Mouse (Mus musculus): ENCODE results near the gene Rbms2. TPM values are rescaled to one million over a fixed set of nuclear protein-coding genes. Genes with fewer than 3 reads are reported as not detected.

Gene Rbms2
- polyA plus RNA-seq, 1 experiment from 2014 or later: 33.6 TPM

GRCm38 (mm10) chr10:128086391-128086790, 93.7 kb downstream of the Rbms2 start:
- WGBS: 79% methylated on average over 6 of the region's 6 CpGs
- ATAC-seq (ENCODE audit: insufficient number of reproducible peaks, insufficient read depth, low FRiP score, low TSS enrichment): no peak
- no peak overlapping the region for H3K4me3 ChIP-seq
- H3K9me3 ChIP-seq: no peaks in the 10 kb centered on the region
- no peaks in the 10 kb centered on the region for H3K27me3 ChIP-seq
- no peak overlapping the region for H3K27ac ChIP-seq
- H3K4me1 ChIP-seq: peaks cover 23% of the 10 kb centered on the region
- H3K9ac ChIP-seq: no peak overlapping the region
- peaks cover 63% of the 10 kb centered on the region for H3K36me3 ChIP-seq
- H3K4me2 ChIP-seq (replicated peaks): no peak overlapping the region

- WGBS: 4% methylated on average over 3 of the region's 3 CpGs
- peak overlapping the region; percentile 99 for H3K9ac ChIP-seq
- no peak for ATAC-seq (ENCODE audit: insufficient number of reproducible peaks, insufficient read depth, low FRiP score, low TSS enrichment)
- H3K4me1 ChIP-seq: peaks cover 16% of the 10 kb centered on the region
- no peak overlapping the region for H3K27ac ChIP-seq
- peak overlapping the region; percentile 79 for H3K4me2 ChIP-seq (replicated peaks)
- H3K27me3 ChIP-seq: no peaks in the 10 kb centered on the region
- H3K36me3 ChIP-seq: peaks cover 47% of the 10 kb centered on the region
- peak overlapping the region; percentile 95 for H3K4me3 ChIP-seq
- no peaks in the 10 kb centered on the region for H3K9me3 ChIP-seq
Observed at GRCm38 (mm10) chr10:128084160-128084559, 95.9 kb downstream of the Rbms2 start.

GRCm38 (mm10) chr10:128083688-128084087, 96.4 kb downstream of the Rbms2 start:
- ATAC-seq (ENCODE audit: insufficient number of reproducible peaks, insufficient read depth, low FRiP score, low TSS enrichment): 0 out of 2 replicates have a peak, but pooled peaks have one; percentile 18
- under 1% methylated on average over 22 of the region's 22 CpGs for WGBS
- peak overlapping the region; percentile 89 for H3K27ac ChIP-seq
- H3K9me3 ChIP-seq: no peaks in the 10 kb centered on the region
- peak overlapping the region; percentile 95 for H3K4me3 ChIP-seq
- peaks cover 43% of the 10 kb centered on the region for H3K36me3 ChIP-seq
- H3K27me3 ChIP-seq: no peaks in the 10 kb centered on the region
- peaks cover 16% of the 10 kb centered on the region for H3K4me1 ChIP-seq
- peak overlapping the region; percentile 99 for H3K9ac ChIP-seq
- H3K4me2 ChIP-seq (replicated peaks): peak overlapping the region; percentile 79

- WGBS: 0% methylated on average over 34 of the region's 34 CpGs
- H3K27me3 ChIP-seq: no peaks in the 10 kb centered on the region
- peak within 1 kb of the TSS; percentile 95 for H3K4me3 ChIP-seq
- H3K9ac ChIP-seq: peak within 1 kb of the TSS; percentile 99
- peak; percentile 97 for ATAC-seq (ENCODE audit: insufficient number of reproducible peaks, insufficient read depth, low FRiP score, low TSS enrichment)
- peaks cover 38% of the 10 kb centered on the region for H3K36me3 ChIP-seq
- H3K27ac ChIP-seq: peak within 1 kb of the TSS; percentile 89
- peak within 1 kb of the TSS; percentile 79 for H3K4me2 ChIP-seq (replicated peaks)
- H3K9me3 ChIP-seq: no peaks in the 10 kb centered on the region
- peaks cover 16% of the 10 kb centered on the region for H3K4me1 ChIP-seq
Observed at GRCm38 (mm10) chr10:128082880-128083421, 97.1 kb downstream of the Rbms2 start, which contains the start of gene Atp5b. Atp5b (plus strand) TSS chr10:128083273.

GRCm38 (mm10) chr10:128082477-128082808, 97.7 kb downstream of the Rbms2 start:
- 16% methylated on average over 9 of the region's 9 CpGs for WGBS
- H3K9me3 ChIP-seq: no peaks in the 10 kb centered on the region
- peak overlapping the region; percentile 95 for H3K4me3 ChIP-seq
- H3K4me1 ChIP-seq: peaks cover 16% of the 10 kb centered on the region
- peaks cover 38% of the 10 kb centered on the region for H3K36me3 ChIP-seq
- no peaks in the 10 kb centered on the region for H3K27me3 ChIP-seq
- H3K4me2 ChIP-seq (replicated peaks): peak overlapping the region; percentile 75
- peak overlapping the region; percentile 63 for H3K27ac ChIP-seq
- no peak for ATAC-seq (ENCODE audit: insufficient number of reproducible peaks, insufficient read depth, low FRiP score, low TSS enrichment)
- peak overlapping the region; percentile 69 for H3K9ac ChIP-seq

- no peaks in the 10 kb centered on the region for H3K9me3 ChIP-seq
- peak overlapping the region; percentile 95 for H3K4me3 ChIP-seq
- no peak overlapping the region; the same call in 1 of the 2 replicates for H3K27ac ChIP-seq
- H3K27me3 ChIP-seq: no peaks in the 10 kb centered on the region
- H3K9ac ChIP-seq: no peak overlapping the region
- ATAC-seq (ENCODE audit: insufficient number of reproducible peaks, insufficient read depth, low FRiP score, low TSS enrichment): no peak
- peaks cover 39% of the 10 kb centered on the region for H3K36me3 ChIP-seq
- 59% methylated on average over 6 of the region's 6 CpGs for WGBS
- peak overlapping the region; percentile 75 for H3K4me2 ChIP-seq (replicated peaks)
- H3K4me1 ChIP-seq: peaks cover 16% of the 10 kb centered on the region
Observed at GRCm38 (mm10) chr10:128081807-128082476, 98.2 kb downstream of the Rbms2 start.

MicroRNAs within 50 kb of the gene (microRNA counts, 519-probe panel; counts per million panel counts)
- microRNA mmu-miR-677: 460 counts per million, percentile 65 among the panel's probes with 10 or more counts

Small RNAs within 50 kb of the gene (microRNA-seq; reads per million reads assigned to microRNA genes)
- gene Mir677: 20.7 reads per million, percentile 36 among the genes with 10 or more reads in this experiment

Other genes with a start within 250 kb of the Rbms2 start
- gene Hsd17b6, start 172.7 kb downstream of the Rbms2 start, polyA plus RNA-seq (2016; fragmentation: Nextera tagmentation; extraction: Ambion mirVana): not detected in 2 replicates
- gene Prim1, start 165.1 kb downstream of the Rbms2 start, polyA plus RNA-seq (2016; fragmentation: Nextera tagmentation; extraction: Ambion mirVana): 94.6 and 95.2 TPM in 2 replicates
- 832 and 847 TPM in 2 replicates for gene Naca, start 144.7 kb downstream of the Rbms2 start, polyA plus RNA-seq (2016; fragmentation: Nextera tagmentation; extraction: Ambion mirVana)
- gene Ptges3, start 121.3 kb downstream of the Rbms2 start, polyA plus RNA-seq (2016; fragmentation: Nextera tagmentation; extraction: Ambion mirVana): 541 and 578 TPM in 2 replicates
- 1,967 TPM in 2 replicates for gene Atp5b, start 97.0 kb downstream of the Rbms2 start, polyA plus RNA-seq (2016; fragmentation: Nextera tagmentation; extraction: Ambion mirVana)
- gene Baz2a, start 88.7 kb downstream of the Rbms2 start, polyA plus RNA-seq (2016; fragmentation: Nextera tagmentation; extraction: Ambion mirVana): 9.0 and 9.1 TPM in 2 replicates
- gene Gls2, start 14.2 kb upstream of the Rbms2 start, polyA plus RNA-seq (2016; fragmentation: Nextera tagmentation; extraction: Ambion mirVana): 1.1 and 2.7 TPM in 2 replicates
- 31.1 TPM in 2 replicates for gene Spryd4, start 31.5 kb upstream of the Rbms2 start, polyA plus RNA-seq (2016; fragmentation: Nextera tagmentation; extraction: Ambion mirVana)
- 0.69 and 1.1 TPM in 2 replicates for gene Mip, start 45.5 kb upstream of the Rbms2 start, polyA plus RNA-seq (2016; fragmentation: Nextera tagmentation; extraction: Ambion mirVana)
- gene Timeless, start 51.8 kb upstream of the Rbms2 start, polyA plus RNA-seq (2016; fragmentation: Nextera tagmentation; extraction: Ambion mirVana): 80.9 and 81.5 TPM in 2 replicates
- 0.37 and 0.90 TPM in 2 replicates for gene Apon, start 73.8 kb upstream of the Rbms2 start, polyA plus RNA-seq (2016; fragmentation: Nextera tagmentation; extraction: Ambion mirVana)
- not detected in 2 replicates for gene Apof, start 88.4 kb upstream of the Rbms2 start, polyA plus RNA-seq (2016; fragmentation: Nextera tagmentation; extraction: Ambion mirVana)
- gene Stat2, start 90.3 kb upstream of the Rbms2 start, polyA plus RNA-seq (2016; fragmentation: Nextera tagmentation; extraction: Ambion mirVana): 20.9 and 22.0 TPM in 2 replicates
- gene Il23a, start 118.5 kb upstream of the Rbms2 start, polyA plus RNA-seq (2016; fragmentation: Nextera tagmentation; extraction: Ambion mirVana): not detected in 2 replicates
- 36.2 and 38.3 TPM in 2 replicates for gene Pan2, start 123.0 kb upstream of the Rbms2 start, polyA plus RNA-seq (2016; fragmentation: Nextera tagmentation; extraction: Ambion mirVana)
- gene Cnpy2, start 142.2 kb upstream of the Rbms2 start, polyA plus RNA-seq (2016; fragmentation: Nextera tagmentation; extraction: Ambion mirVana): 306 and 319 TPM in 2 replicates
- 191 TPM in 2 replicates for gene Cs, start 157.4 kb upstream of the Rbms2 start, polyA plus RNA-seq (2016; fragmentation: Nextera tagmentation; extraction: Ambion mirVana)
- gene Coq10a, start 188.7 kb upstream of the Rbms2 start, polyA plus RNA-seq (2016; fragmentation: Nextera tagmentation; extraction: Ambion mirVana): 15.0 and 17.9 TPM in 2 replicates
- 14.8 and 15.4 TPM in 2 replicates for gene Ankrd52, start 196.8 kb upstream of the Rbms2 start, polyA plus RNA-seq (2016; fragmentation: Nextera tagmentation; extraction: Ambion mirVana)
- gene Slc39a5, start 220.9 kb upstream of the Rbms2 start, polyA plus RNA-seq (2016; fragmentation: Nextera tagmentation; extraction: Ambion mirVana): 0.33 TPM in 1 of 2 replicates, not detected in the other
- 67.6 and 70.1 TPM in 2 replicates for gene Nabp2, start 231.2 kb upstream of the Rbms2 start, polyA plus RNA-seq (2016; fragmentation: Nextera tagmentation; extraction: Ambion mirVana)
- 44.5 and 50.5 TPM in 2 replicates for gene Rnf41, start 231.4 kb upstream of the Rbms2 start, polyA plus RNA-seq (2016; fragmentation: Nextera tagmentation; extraction: Ambion mirVana)

Data from embryonic facial prominence, embryonic 12.5 days (tissue).